In genomic region chr17:88330129-88330528, GRCm38 (mm10) we compare ENCODE assay signal across 10 mouse cellular contexts.
DNase-seq lines count a peak whose midpoint lies in the region; ATAC-seq and TF ChIP-seq lines count a peak whose summit lies in the region.
"Had no signal": no experiment of that assay in that cellular context is flagged by ENCODE, and none has a peak within 500 bp of the region (broad histone marks: within the 10 kb centered on the region; RNA-seq: fewer than 3 reads in every experiment).

No protein-coding gene starts in this region.

- H3K4me2 ChIP-seq in heart, embryonic 13.5 days = no peak overlapping the region
- no peak overlapping the region for H3K4me2 ChIP-seq in hindbrain, embryonic 12.5 days (replicated peaks)

- no peaks in the 10 kb centered on the region for H3K27me3 ChIP-seq in heart, embryonic 13.5 days (replicated peaks)
- H3K27me3 ChIP-seq in E14TG2a.4 (ENCODE audit: insufficient read depth, low read length) = no peaks in the 10 kb centered on the region
- H3K27me3 ChIP-seq in hindbrain, embryonic 12.5 days = peaks cover 33% of the 10 kb centered on the region

- H3K27ac ChIP-seq in heart, embryonic 13.5 days (replicated peaks) = 0 out of 2 replicates have a peak overlapping the region, but pooled peaks have one; percentile 34
- peak overlapping the region; percentile 40; the same call in 1 of the 2 replicates for H3K27ac ChIP-seq in left cerebral cortex, adult 2 months
- no peak overlapping the region for H3K27ac ChIP-seq in hindbrain, embryonic 12.5 days
- H3K27ac ChIP-seq: limb, embryonic 10.5 days; macrophage had no signal

- intact Hi-C loops in left cerebral cortex, adult 2 months (cut with DNase I) = no loop called here
- intact Hi-C loops in left cerebral cortex, postnatal 25 days (cut with DNase I) = no loop called here

- H3K4me3 ChIP-seq in heart, embryonic 13.5 days = no peak overlapping the region
- H3K4me3 ChIP-seq in left cerebral cortex, adult 2 months = no peak overlapping the region
- no peak overlapping the region; the same call in 1 of the 2 replicates for H3K4me3 ChIP-seq in E14TG2a.4 (replicated peaks; ENCODE audit: low read length)
- no peak overlapping the region for H3K4me3 ChIP-seq in hindbrain, embryonic 12.5 days
- H3K4me3 ChIP-seq: limb, embryonic 10.5 days had no signal

- peaks cover 10% of the 10 kb centered on the region; the same call in 1 of the 2 replicates for H3K9me3 ChIP-seq in heart, embryonic 13.5 days
- H3K9me3 ChIP-seq in E14TG2a.4 (ENCODE audit: low read length) = peaks cover 26% of the 10 kb centered on the region
- peaks cover 5% of the 10 kb centered on the region for H3K9me3 ChIP-seq in hindbrain, embryonic 12.5 days (replicated peaks)

- DNase-seq in heart, adult 9 months (ENCODE audit: low spot score in 2 of 2) = no peak
- no peak for DNase-seq in left cerebral cortex, adult 2 months (ENCODE audit: extremely low spot score in 1 of 2, low spot score in 2 of 2)
- no peak for DNase-seq in left cerebral cortex, postnatal 25 days (ENCODE audit: low spot score in 2 of 2)
- DNase-seq in ZHBTc4 (ENCODE audit: low read depth, low spot score) = peak; percentile 57
- DNase-seq in spleen, adult 18-20 months = no peak

- H3K4me1 ChIP-seq in heart, embryonic 13.5 days = peaks cover 29% of the 10 kb centered on the region
- H3K4me1 ChIP-seq in E14TG2a.4 (replicated peaks; ENCODE audit: low read depth, low read length) = peaks cover 59% of the 10 kb centered on the region
- peaks cover 30% of the 10 kb centered on the region for H3K4me1 ChIP-seq in hindbrain, embryonic 12.5 days

- no peaks in the 10 kb centered on the region for H3K36me3 ChIP-seq in heart, embryonic 13.5 days
- no peaks in the 10 kb centered on the region for H3K36me3 ChIP-seq in E14TG2a.4 (ENCODE audit: insufficient read depth, low read length)
- H3K36me3 ChIP-seq in hindbrain, embryonic 12.5 days = no peaks in the 10 kb centered on the region
- H3K36me3 ChIP-seq: limb, embryonic 10.5 days had no signal

- WGBS in heart, embryonic 13.5 days = 71% methylated on average over 2 of the region's 2 CpGs
- 87% methylated on average over 2 of the region's 2 CpGs for WGBS in hindbrain, embryonic 12.5 days

- no peak for ATAC-seq in heart, embryonic 13.5 days (ENCODE audit: extremely low read depth, insufficient number of reproducible peaks, low FRiP score, low TSS enrichment)
- ATAC-seq in hindbrain, embryonic 12.5 days (ENCODE audit: low FRiP score) = no peak

- TF ChIP-seq CTCF in left cerebral cortex, adult 2 months (IDR thresholded peaks at IDR 0.05) = peak; percentile 41
- peak; percentile 58 for TF ChIP-seq CTCF in E14TG2a.4 (conservative IDR thresholded peaks at IDR 0.05; ENCODE audit: low read length)

- no peak overlapping the region for H3K9ac ChIP-seq in heart, embryonic 13.5 days
- no peak overlapping the region for H3K9ac ChIP-seq in hindbrain, embryonic 12.5 days
